Mouse (Mus musculus): ENCODE data around the gene Best2. TPM values are rescaled to one million over a fixed set of nuclear protein-coding genes. Genes with fewer than 3 reads are reported as not detected.
A peak's percentile ranks its signal among the peaks of the same experiment; 100 is the strongest.

Best2 gene
- total and polyA plus RNA-seq, 3 experiments = 0.04 to 0.13 TPM; not detected in 1

- no peaks in the 10 kb centered on the region for H3K9me3 ChIP-seq (replicated peaks; ENCODE audit: insufficient read depth, low read length)
- TF ChIP-seq ELF1 (IDR thresholded peaks at IDR 0.05; ENCODE audit: low read depth, low read length) = no peak
- no peak for TF ChIP-seq TAL1 (IDR thresholded peaks at IDR 0.05; ENCODE audit: low read length)
- peak; percentile 98 for TF ChIP-seq ZC3H11A (IDR thresholded peaks at IDR 0.05; ENCODE audit: low read depth, low read length)
- TF ChIP-seq MAZ (IDR thresholded peaks at IDR 0.05; ENCODE audit: low read depth, low read length) = no peak; the same call in 1 of the 2 replicates
- no peak for TF ChIP-seq MEF2A (IDR thresholded peaks at IDR 0.05; ENCODE audit: extremely low read depth, insufficient replicate concordance, low read depth, low read length, poor library complexity, severe bottlenecking)
- no peak for TF ChIP-seq TCF12 (IDR thresholded peaks at IDR 0.05; ENCODE audit: low read depth, low read length)
- peak; percentile 31; the same call in 1 of the 2 replicates for TF ChIP-seq HCFC1 (IDR thresholded peaks at IDR 0.05; ENCODE audit: low read depth, low read length)
- TF ChIP-seq GABPA (IDR thresholded peaks at IDR 0.05; ENCODE audit: low read depth, low read length) = no peak
- TF ChIP-seq RAD21 (IDR thresholded peaks at IDR 0.05; ENCODE audit: low read depth, low read length) = peak; percentile 82
- TF ChIP-seq POLR2A (IDR thresholded peaks at IDR 0.05; ENCODE audit: control insufficient read depth in 1 of 2, insufficient read depth in 1 of 2, low read depth in 1 of 2, low read length in 2 of 2, poor library complexity in 1 of 2) = no peak
- no peak for TF ChIP-seq KAT2A (conservative IDR thresholded peaks at IDR 0.05; ENCODE audit: low read depth, low read length)
- TF ChIP-seq MAX (IDR thresholded peaks at IDR 0.05; ENCODE audit: low read length) = no peak
- no peak for TF ChIP-seq E2F4 (IDR thresholded peaks at IDR 0.05; ENCODE audit: borderline replicate concordance, low read depth, low read length)
- TF ChIP-seq SMC3 (IDR thresholded peaks at IDR 0.05; ENCODE audit: low read depth, low read length) = peak; percentile 99
- peak; percentile 43; the same call in 1 of the 2 replicates for TF ChIP-seq ETS1 (IDR thresholded peaks at IDR 0.05; ENCODE audit: low read depth, low read length)
- no peak for TF ChIP-seq ZMIZ1 (IDR thresholded peaks at IDR 0.05; ENCODE audit: low read depth, low read length)
- TF ChIP-seq GATA1 (IDR thresholded peaks at IDR 0.05; ENCODE audit: low read depth, low read length) = no peak
- peak; percentile 60 to 99 (median 97); a peak in 5 of 6 replicates for TF ChIP-seq CTCF (IDR thresholded peaks at IDR 0.05 in 2 of 3, conservative IDR thresholded peaks at IDR 0.05 in 1 of 3; ENCODE audit: control insufficient read depth in 1 of 3, insufficient read depth in 1 of 3, low read depth in 2 of 3, low read length in 3 of 3, poor library complexity in 1 of 3, severe bottlenecking in 1 of 3)
- 0 out of 2 replicates have a peak, but pooled peaks have one; percentile 10 for TF ChIP-seq MXI1 (IDR thresholded peaks at IDR 0.05; ENCODE audit: low read depth, low read length)
- no peak for TF ChIP-seq MYC (IDR thresholded peaks at IDR 0.05; ENCODE audit: low read depth, low read length)
- TF ChIP-seq CHD2 (IDR thresholded peaks at IDR 0.05; ENCODE audit: low read length) = no peak
- TF ChIP-seq USF2 (IDR thresholded peaks at IDR 0.05; ENCODE audit: borderline replicate concordance in 1 of 2, insufficient read depth in 1 of 2, low read depth in 1 of 2, low read length in 2 of 2) = no peak
- peak; percentile 52; the same call in 1 of the 2 replicates for TF ChIP-seq SIN3A (IDR thresholded peaks at IDR 0.05; ENCODE audit: low read length)
- TF ChIP-seq EP300 (IDR thresholded peaks at IDR 0.05; ENCODE audit: low read depth in 1 of 2, low read length in 2 of 2) = no peak; a peak in 1 of 4 replicates
- TF ChIP-seq MAFK (IDR thresholded peaks at IDR 0.05; ENCODE audit: borderline replicate concordance, low read depth, low read length) = no peak
- no peak for TF ChIP-seq BHLHE40 (IDR thresholded peaks at IDR 0.05; ENCODE audit: borderline replicate concordance, low read depth, low read length)
- no peak for TF ChIP-seq NELFE (IDR thresholded peaks at IDR 0.05; ENCODE audit: low read depth, low read length)
- no peak for TF ChIP-seq NRF1 (IDR thresholded peaks at IDR 0.05; ENCODE audit: insufficient read depth, low read depth, low read length, poor library complexity, severe bottlenecking)
- TF ChIP-seq CHD1 (IDR thresholded peaks at IDR 0.05; ENCODE audit: low read depth, low read length) = peak; percentile 76; the same call in 1 of the 2 replicates
- TF ChIP-seq RCOR1 (IDR thresholded peaks at IDR 0.05; ENCODE audit: low read depth, low read length) = 0 out of 2 replicates have a peak, but pooled peaks have one; percentile 23
- peak overlapping the region; percentile 68 for H3K27ac ChIP-seq (ENCODE audit: control insufficient read depth, low read depth, low read length)
- peaks cover 0 to 25% of the 10 kb centered on the region in 2 experiments; a peak in 3 of 4 replicates for H3K4me1 ChIP-seq (ENCODE audit: control insufficient read depth in 1 of 2, insufficient read depth in 2 of 2, low read length in 2 of 2)
- H3K36me3 ChIP-seq (ENCODE audit: control insufficient read depth in 1 of 2, insufficient read depth in 2 of 2, low read length in 2 of 2) = peaks cover 0 to 16% of the 10 kb centered on the region in 2 experiments; a peak in 2 of 4 replicates
- peak overlapping the region; percentile 55 to 59 for H3K4me3 ChIP-seq (ENCODE audit: control insufficient read depth in 1 of 2, insufficient read depth in 1 of 2, low read depth in 2 of 2, low read length in 2 of 2)
- peaks cover 6% of the 10 kb centered on the region; the same call in 1 of the 2 replicates for H3K79me2 ChIP-seq (ENCODE audit: control insufficient read depth, insufficient read depth, low read length, poor library complexity)
- H3K27me3 ChIP-seq (ENCODE audit: control insufficient read depth in 1 of 2, insufficient read depth in 2 of 2, low read length in 2 of 2) = no peaks in the 10 kb centered on the region
- peak overlapping the region; percentile 87 for H3K9ac ChIP-seq (ENCODE audit: control insufficient read depth, low read depth, low read length, poor library complexity, severe bottlenecking)
- peak; percentile 95 for DNase-seq (ENCODE audit: low read depth, low spot score)
Measured at GRCm38 (mm10) chr8:84989810-84990209, 24.5 kb downstream of the Best2 start.

Measured in MEL (cell line).